Mouse (Mus musculus) liver, embryonic 14.5 days (tissue): ENCODE measurements at regions not wholly inside any gene's neighbourhood (a gene's known extent, or its start where the extent isn't known, plus 50 kb on each side); places are given as distances from the start of the nearest gene placed in this dataset.

Experiments used
- ATAC-seq: fragments of 200-750 bp; cut with Nextera tagmentation; 2 replicates; pipeline ENCODE4 v1.8.0; 2017; ENCODE audit warnings: moderate number of reproducible peaks, mild to moderate bottlenecking, moderate library complexity; ENCODE audit not compliant: insufficient read depth
- DNase-seq, 3 experiments: peaks; one replicate each; pipeline ENCODE4 v3.0.0-alpha.2; 2012 to 2013; ENCODE audit warnings: low read depth in 3 of 3, low spot score in 3 of 3
- H3K27ac ChIP-seq: fragments of 300-500 bp; sonication (generic); 2 replicates; pipeline ENCODE4 v1.5.1; 2014; ENCODE audit warnings: moderate library complexity, mild to moderate bottlenecking, control low read depth, inconsistent platforms
- H3K27me3 ChIP-seq: fragments of 300-500 bp; sonication (generic); 2 replicates; pipeline ENCODE4 v1.6.1; 2014; ENCODE audit warnings: mild to moderate bottlenecking, low read length, moderate library complexity; ENCODE audit not compliant: control insufficient read depth, insufficient read depth
- H3K36me3 ChIP-seq: fragments of 300-500 bp; sonication (generic); replicated peaks from 2 replicates; pipeline ENCODE4 v1.6.1; 2014; ENCODE audit warnings: low read depth; ENCODE audit not compliant: control insufficient read depth, insufficient read depth
- H3K4me1 ChIP-seq, 2 experiments: fragments of 200-500 bp in 1 of 2; fragments of 300-500 bp in 1 of 2; sonication (generic) in 1 of 2; replicated peaks; 2 replicates each; pipeline ENCODE4 v1.6.1; 2012 to 2014; ENCODE audit warnings: antibody characterized with exemption in 1 of 2, inconsistent platforms in 1 of 2, low read length in 1 of 2; ENCODE audit not compliant: control insufficient read depth in 2 of 2, insufficient read depth in 2 of 2
- H3K4me2 ChIP-seq: fragments of 300-500 bp; sonication (generic); 2 replicates; pipeline ENCODE4 v1.6.1; 2014; ENCODE audit warnings: low read depth, mild to moderate bottlenecking, control low read depth, moderate library complexity
- H3K4me3 ChIP-seq, 2 experiments: fragments of 200-500 bp in 1 of 2; fragments of 300-500 bp in 1 of 2; sonication (generic) in 1 of 2; 2 replicates each; pipeline ENCODE4 v1.5.1; 2012 to 2014; ENCODE audit warnings: low read depth in 2 of 2, low read length in 2 of 2, mild to moderate bottlenecking in 2 of 2, control low read depth in 1 of 2, inconsistent platforms in 1 of 2, moderate library complexity in 1 of 2; ENCODE audit not compliant: insufficient read depth in 1 of 2
- H3K9ac ChIP-seq: fragments of 300-500 bp; sonication (generic); replicated peaks from 2 replicates; pipeline ENCODE4 v1.6.1; 2014; ENCODE audit warnings: mild to moderate bottlenecking, control low read depth, moderate library complexity
- H3K9me3 ChIP-seq: fragments of 300-500 bp; sonication (generic); 2 replicates; pipeline ENCODE4 v1.6.1; 2016; ENCODE audit warnings: low read length, mixed read lengths; ENCODE audit not compliant: control insufficient read depth
- CTCF ChIP-seq: IDR thresholded peaks from 2 replicates; pipeline ENCODE4 v1.5.1; 2016; ENCODE audit warnings: antibody characterized with exemption, low read depth, control low read depth
- EP300 ChIP-seq: IDR thresholded peaks from 2 replicates; pipeline ENCODE4 v1.6.1; 2016; ENCODE audit warnings: antibody characterized with exemption, low read depth
- WGBS: fragments of 180-500 bp; shearing (Covaris S2); extraction: QIAGEN DNeasy Blood & Tissue Kit; methylation state at CpG from one replicate; pipeline ENCODE4 v1.1.7; 2014; ENCODE audit not compliant: insufficient replicate concordance; 5-methylcytosine and 5-hydroxymethylcytosine counted together

DNA sequence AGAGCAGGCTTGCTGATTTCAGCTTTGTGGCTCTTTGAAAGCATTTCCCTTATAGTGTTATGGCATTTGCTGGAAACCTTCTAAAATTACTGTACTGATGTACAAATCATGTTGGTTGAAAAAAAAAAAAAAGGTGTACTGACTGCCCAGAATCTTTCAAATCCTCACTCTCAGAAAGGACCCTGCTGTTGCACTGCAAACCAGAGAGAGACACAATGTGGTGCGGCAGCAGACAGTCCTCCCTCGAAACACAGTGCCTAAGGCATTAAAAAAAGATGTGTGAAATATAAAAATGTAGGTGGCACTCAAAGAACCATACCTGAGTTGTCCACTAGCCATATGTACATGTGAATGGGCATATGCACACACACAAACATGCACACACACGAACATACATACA is 128.3 kb downstream of the Actr3 start:
- 52% methylated on average over 3 of the region's 3 CpGs for WGBS
- no peaks in the 10 kb centered on the region for H3K9me3 ChIP-seq
- H3K27ac ChIP-seq, result no peak overlapping the region
- no peak overlapping the region for H3K9ac ChIP-seq
- TF ChIP-seq CTCF (no peak), EP300 (no peak)
- DNase-seq (no peak), ATAC-seq (no peak)
- H3K36me3 ChIP-seq, result no peaks in the 10 kb centered on the region
- no peak overlapping the region for H3K4me2 ChIP-seq
- no peaks in the 10 kb centered on the region for H3K4me1 ChIP-seq
- no peaks in the 10 kb centered on the region for H3K27me3 ChIP-seq
- no peak overlapping the region for H3K4me3 ChIP-seq

DNA sequence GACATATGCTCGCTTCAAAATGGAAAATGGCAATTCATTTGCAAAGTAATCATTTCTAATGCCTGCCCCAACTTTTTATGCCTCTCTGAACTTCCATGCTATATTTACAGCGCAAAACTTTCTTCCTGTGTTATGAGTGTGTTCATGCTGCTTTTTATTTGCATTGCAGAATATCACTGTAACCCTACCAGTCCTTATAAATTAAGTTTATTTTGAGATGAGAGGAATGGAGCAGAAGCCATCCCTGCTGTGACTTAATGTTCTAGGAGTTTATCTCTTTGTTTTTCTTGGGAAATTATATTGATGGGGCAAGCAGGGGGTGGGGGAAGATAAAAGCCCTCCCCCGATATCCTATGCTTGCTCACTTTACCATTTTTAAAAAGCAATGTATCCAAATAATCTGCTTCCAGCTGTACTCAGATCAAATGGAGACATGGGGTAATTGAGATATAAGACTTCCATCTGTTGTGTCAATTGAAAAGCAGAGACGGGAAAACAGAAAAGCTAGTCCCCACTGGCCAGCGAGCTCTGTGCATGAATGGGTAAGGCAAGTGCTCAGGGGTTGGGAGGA is 136.9 kb downstream of the Actr3 start:
- H3K27ac ChIP-seq, result no peak overlapping the region
- H3K4me3 ChIP-seq, result no peak overlapping the region
- DNase-seq (no peak), ATAC-seq (no peak)
- H3K4me2 ChIP-seq, result no peak overlapping the region
- no peaks in the 10 kb centered on the region for H3K27me3 ChIP-seq
- 73% methylated on average over 5 of the region's 5 CpGs for whole genome bisulfite sequencing
- H3K9ac ChIP-seq, result no peak overlapping the region
- TF ChIP-seq EP300 (no peak), CTCF (no peak)
- H3K9me3 ChIP-seq, result no peaks in the 10 kb centered on the region
- no peaks in the 10 kb centered on the region for H3K36me3 ChIP-seq
- H3K4me1 ChIP-seq, result no peaks in the 10 kb centered on the region

DNA sequence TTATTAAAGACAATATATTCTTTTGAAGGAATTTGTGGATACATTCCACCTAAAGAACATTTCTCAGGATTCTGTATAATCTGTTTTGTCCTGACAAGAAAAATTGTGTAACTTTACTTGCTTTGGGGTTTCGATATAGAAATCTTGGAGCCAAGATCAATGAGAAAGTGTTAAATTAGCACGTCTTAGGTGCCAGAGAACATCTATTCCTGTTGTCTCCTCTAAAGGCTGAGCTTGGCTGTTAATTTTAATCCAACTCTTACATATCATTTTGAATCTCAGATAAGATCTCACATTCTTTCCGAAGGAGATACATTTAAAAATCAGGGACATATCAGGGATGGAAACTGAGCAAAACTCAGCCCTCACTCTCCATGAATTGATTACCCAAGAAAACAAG is 139.9 kb downstream of the Actr3 start:
- TF ChIP-seq EP300, result no peak
- TF ChIP-seq CTCF, result no peak
- no peaks in the 10 kb centered on the region for H3K4me1 ChIP-seq
- DNase-seq (no peak), ATAC-seq (no peak)
- H3K4me2 ChIP-seq, result no peak overlapping the region
- no peak overlapping the region for H3K9ac ChIP-seq
- no peaks in the 10 kb centered on the region for H3K27me3 ChIP-seq
- no peak overlapping the region for H3K4me3 ChIP-seq
- no peaks in the 10 kb centered on the region for H3K9me3 ChIP-seq
- H3K36me3 ChIP-seq, result no peaks in the 10 kb centered on the region
- H3K27ac ChIP-seq, result no peak overlapping the region
- WGBS, result 62% methylated on average over 3 of the region's 3 CpGs

DNA sequence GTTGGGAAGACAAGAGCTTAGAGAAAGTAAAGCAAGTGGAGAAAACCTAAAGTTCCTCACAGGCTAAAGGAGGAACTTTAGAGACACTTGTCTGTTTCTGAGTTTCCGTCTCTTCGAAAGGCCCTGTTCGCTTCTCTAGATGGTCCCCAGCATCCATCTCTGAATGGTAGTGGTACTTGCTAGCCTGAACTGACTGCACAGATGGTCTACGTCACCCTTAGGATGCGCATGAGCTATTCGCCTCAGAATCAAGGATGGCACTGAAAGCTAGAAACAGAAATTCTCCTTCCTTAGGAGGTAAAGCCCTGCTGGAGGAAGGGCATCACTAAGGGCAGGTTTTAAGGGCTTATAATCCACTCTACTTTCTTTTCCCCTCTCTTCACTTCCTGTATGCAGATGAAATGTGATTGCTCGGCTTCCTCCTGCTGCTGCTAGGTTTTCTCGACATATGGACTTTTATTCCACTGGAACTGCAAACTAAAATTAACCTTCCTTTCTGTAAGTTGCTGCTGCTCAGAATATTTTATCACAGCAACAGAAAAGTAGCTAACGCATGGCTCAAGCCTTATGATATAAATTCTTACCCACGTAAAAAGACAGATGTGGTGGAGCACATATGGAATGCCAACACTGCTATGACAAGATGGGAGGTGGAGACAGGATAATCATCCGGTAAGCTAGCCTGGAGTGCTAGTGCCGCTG is 145.1 kb downstream of the Actr3 start:
- H3K9me3 ChIP-seq, result no peaks in the 10 kb centered on the region
- H3K27ac ChIP-seq, result no peak overlapping the region
- no peak overlapping the region for H3K9ac ChIP-seq
- H3K36me3 ChIP-seq, result no peaks in the 10 kb centered on the region
- no peaks in the 10 kb centered on the region for H3K27me3 ChIP-seq
- WGBS, result 70% methylated on average over 12 of the region's 12 CpGs
- no peaks in the 10 kb centered on the region for H3K4me1 ChIP-seq
- TF ChIP-seq CTCF, result no peak
- no peak for TF ChIP-seq EP300
- DNase-seq, result no peak
- H3K4me3 ChIP-seq, result no peak overlapping the region
- no peak overlapping the region for H3K4me2 ChIP-seq
- ATAC-seq, result no peak

DNA sequence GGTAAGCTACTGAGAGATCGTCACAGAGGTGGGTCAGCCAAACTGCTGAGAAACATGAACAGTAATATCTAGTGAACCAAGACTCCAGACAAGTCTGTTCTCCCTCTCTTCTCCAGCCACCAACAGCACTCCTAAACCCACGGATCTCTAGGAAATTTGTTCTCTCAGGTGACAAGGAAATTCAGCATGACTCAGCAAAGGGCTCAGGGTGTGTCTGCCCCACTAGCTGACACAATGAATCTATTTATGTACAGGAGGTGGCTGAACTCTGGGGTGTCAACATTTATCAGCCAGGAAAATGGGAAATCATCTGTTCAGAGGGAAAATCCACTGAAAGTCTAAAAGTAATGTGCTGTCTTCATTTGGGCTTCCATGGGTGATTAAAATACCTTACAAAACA is 149.2 kb downstream of the Actr3 start:
- Histone ChIP-seq H3K4me3 (no peak overlapping the region), H3K9me3 (no peaks in the 10 kb centered on the region), H3K36me3 (no peaks in the 10 kb centered on the region), H3K9ac (no peak overlapping the region), H3K4me2 (no peak overlapping the region), H3K4me1 (no peaks in the 10 kb centered on the region), H3K27me3 (no peaks in the 10 kb centered on the region), H3K27ac (no peak overlapping the region)
- DNase-seq, result no peak
- 40% methylated on average over 2 of the region's 2 CpGs for WGBS
- ATAC-seq, result no peak
- no peak for TF ChIP-seq CTCF
- no peak for TF ChIP-seq EP300
